Mouse (Mus musculus) gastrocnemius, adult 8-10 months (tissue): Measurements from ENCODE around the gene Uhrf1bp1. TPM values are rescaled to one million over a fixed set of nuclear protein-coding genes. Genes with fewer than 3 reads are reported as not detected.

Experiments used
- DNase-seq, 2 experiments: peaks; one replicate each; pipeline ENCODE4 v3.0.0; 2022; ENCODE audit warnings: low spot score in 2 of 2
- total RNA-seq, 4 experiments: library from RNA; stranded (reverse); gene quantifications; 2 replicates each; pipeline ENCODE4 v1.2.4; 2022

Uhrf1bp1 gene
- total RNA-seq, 4 experiments from 2014 or later = 21.0 to 30.9 (median 28.8) TPM

DNA sequence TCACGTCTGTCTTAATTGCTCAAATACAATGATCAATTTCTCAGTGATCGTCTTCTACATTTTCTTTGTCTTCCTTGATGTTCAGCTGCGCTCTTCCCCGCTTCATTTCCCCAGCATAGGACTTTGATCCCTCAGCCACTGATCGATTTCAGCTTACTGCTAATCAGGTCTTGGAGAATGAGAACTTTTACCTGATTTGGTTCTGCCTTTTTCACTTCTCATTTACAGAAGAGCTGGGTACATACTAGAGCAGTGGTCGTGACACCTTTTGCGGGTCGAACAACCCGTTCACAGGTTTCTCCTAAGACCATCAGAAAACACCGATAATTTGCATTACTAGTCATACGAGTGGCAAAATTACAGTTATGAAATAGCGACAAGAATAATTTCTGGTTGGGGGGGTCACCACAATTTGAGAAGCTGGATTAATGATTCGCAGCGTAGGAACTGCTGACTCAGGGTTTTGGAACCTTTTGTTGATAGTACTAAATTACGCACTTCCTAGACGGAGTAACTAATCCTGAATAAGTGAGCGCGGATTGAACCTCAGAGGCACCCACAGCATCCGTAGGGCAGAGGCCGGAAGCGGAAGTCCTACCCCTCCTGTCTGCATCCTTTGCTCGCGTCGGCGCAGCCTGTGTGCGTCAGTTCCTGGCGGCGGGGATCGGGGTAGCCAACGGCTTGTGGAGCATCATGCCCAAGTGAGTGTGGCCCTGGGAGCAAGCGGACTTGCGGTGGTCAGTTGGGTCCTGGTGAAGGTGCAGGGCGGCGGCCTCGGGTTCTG lies 16.6 kb upstream of the Uhrf1bp1 start:
- DNase-seq = peak; percentile 89 to 91

DNA sequence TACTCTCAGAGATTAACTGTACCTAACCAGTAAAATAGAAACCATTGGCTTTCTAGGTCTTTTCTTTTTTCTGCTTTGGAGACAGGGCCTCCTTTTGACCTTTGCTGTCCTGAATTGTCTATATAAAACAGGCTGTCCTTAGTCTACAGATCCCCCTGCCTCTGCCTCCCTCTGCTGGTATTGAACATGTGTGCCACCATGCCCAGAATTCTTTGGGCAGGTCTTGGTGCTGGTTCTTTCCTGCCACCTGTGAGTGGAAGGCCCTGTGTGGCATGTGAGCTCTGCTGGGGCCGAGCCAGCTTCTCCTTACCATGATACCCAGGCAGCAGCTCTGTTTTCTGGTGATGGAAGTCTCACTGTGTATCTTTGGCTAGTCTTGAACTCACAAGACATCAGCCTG lies 7.9 kb upstream of the Uhrf1bp1 start:
- DNase-seq = no peak

DNA sequence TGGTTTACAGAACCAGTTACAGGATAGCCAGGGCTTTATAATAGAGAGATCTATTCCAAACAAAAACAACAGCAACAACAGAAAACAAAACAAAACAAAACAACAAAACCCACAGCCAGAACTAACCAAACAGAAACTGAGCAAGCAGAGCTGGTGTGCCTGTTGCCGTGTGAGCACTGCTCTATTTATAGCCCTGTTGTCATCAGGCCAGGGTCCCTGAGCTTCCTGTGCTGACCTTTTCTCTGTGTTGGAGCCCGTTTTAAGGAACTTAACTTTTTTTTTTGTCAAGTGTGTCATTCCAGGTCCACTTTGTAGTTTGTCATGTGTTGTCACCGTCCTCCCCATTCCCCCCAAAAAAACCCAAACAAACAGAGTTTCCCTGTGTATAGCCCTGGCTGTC lies 5.2 kb upstream of the Uhrf1bp1 start:
- DNase-seq = no peak

DNA sequence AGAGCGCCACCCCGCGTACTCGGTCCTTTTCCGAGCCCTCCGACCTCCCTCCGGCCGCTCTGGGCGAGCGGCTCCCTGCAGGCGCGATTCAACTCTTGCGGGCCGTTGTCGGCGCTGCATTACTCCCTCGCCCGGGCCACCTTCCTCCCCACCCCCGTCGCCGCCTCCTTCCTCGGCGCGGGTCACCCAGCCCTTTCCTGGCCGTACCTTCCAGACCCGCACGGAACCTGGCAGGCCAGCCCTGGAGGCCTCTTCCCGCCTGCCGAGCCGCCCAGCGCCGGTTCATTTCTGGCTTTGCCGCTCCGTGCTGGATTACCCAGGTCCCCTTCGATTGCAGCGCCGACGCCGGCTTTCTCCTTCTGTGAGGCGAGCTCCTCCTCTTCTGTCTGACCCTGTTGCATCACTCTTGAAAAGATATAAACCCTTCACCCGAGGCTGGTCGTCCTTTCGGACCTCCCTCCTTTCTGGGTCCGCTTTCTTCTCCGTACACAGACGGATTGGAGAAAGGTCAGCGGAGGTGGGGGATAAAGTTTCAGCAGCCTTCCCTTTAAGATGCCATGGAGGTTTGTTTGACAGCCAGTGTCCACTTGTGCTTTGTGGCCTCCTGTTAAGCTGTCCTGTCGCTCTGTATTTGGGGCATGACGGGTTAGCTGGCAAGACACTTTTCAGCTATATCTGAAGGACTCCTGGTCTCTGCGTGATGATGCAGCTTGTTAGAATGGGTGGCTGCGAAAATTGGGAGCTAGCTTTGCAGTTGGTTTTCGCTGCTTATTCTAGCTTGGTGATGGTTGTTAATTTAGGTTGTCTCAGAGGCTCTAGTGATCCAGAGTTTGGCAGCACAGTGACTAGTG lies 782 bp downstream of the Uhrf1bp1 start:
- peak; percentile 26 to 37 for DNase-seq

DNA sequence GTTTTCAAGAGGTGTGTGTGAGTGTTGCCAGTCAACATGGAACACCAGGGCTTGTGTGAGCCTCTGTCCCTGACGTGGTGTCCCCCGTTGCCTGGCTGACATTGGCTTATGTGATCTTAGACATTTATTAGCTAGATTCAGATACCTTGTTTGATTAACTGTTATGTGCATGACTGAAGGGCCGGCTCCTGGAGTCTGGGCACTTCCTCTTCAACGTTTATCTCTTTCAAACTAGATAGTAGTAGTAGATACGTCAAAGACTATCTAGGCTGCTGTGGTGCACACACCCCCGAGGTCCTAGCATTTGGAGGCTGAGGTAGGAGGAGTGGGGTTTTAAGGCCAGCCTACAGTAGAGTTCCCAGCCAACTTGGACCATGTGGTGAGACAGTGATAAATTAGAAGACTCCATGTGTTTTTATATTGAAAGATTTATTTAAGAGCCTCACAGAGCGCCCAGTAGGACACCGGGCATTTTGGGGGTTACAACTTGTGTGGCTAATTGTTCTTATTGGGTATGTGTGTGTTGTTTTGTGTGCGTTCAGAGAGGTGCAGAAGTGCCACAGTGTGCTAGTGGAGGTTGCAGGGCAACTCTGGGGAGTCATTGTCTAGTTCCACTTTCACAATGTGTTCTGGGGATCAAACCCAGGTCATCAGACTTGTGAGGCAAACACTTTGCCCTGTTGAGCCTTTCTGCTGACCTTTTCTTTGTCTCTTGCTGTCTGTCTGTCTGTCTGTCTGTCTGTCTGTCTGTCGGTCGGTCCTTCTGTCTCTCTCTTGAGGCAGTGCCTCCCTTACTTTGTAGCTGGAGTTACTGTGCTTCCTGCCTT lies 1.6 kb downstream of the Uhrf1bp1 start:
- no peak for DNase-seq

DNA sequence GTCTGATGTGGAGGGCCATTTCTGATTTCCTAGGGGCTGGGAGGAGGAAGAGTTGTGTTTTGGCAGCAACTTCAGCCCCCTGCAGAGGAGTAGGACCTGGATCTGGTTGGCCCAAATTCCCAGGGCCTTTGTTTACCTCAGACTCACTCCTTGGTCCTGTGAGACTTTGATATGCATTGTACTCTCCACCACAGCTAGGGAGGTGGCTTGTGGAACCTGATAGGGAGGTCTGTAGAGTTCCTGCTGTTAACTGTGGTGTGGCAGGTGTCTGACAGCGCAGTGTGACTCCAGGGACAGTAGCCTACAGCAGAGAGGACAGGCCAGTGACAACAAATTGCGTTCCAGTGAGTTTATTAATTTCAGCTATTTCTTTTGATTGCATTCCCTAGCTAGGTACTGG lies 2.9 kb downstream of the Uhrf1bp1 start:
- DNase-seq = no peak

DNA sequence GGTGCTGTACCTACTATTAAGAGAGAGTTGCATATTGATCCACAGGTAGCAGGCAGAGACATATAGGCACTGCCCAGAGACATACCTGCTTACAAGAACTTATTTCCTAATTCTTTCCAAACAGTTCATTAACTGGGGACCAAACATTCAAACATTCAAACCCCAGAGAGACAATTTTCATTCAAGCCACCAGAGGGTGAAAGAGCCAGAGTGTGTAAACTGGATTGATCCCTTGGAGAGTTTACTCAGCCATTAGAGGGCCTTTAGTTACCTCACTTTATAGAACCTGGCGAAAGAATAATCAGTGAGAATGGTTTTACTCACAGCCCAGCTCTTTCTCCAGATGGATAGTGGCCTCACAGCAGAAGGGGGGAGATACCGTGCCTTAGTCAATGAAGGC lies 9.2 kb downstream of the Uhrf1bp1 start:
- no peak for DNase-seq

DNA sequence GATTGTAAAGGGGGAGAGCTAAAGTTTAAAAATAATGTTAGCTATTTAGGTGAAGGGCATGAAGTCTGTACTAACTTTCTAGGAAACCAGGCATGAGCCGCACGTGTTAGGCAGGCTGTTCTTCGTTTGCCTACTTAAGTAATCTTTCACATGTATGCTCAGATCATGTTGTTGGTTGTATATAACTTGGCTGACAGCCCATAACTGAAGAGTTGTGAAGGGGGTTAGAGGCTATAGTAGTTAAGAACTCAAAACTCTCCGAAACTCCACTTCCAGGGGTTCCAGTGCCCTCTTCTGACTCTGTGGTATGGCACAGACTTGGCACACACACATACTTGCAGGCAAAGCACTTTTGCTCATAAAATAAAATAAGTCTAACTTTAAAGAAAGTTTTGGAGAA lies 10.5 kb downstream of the Uhrf1bp1 start:
- DNase-seq = no peak

DNA sequence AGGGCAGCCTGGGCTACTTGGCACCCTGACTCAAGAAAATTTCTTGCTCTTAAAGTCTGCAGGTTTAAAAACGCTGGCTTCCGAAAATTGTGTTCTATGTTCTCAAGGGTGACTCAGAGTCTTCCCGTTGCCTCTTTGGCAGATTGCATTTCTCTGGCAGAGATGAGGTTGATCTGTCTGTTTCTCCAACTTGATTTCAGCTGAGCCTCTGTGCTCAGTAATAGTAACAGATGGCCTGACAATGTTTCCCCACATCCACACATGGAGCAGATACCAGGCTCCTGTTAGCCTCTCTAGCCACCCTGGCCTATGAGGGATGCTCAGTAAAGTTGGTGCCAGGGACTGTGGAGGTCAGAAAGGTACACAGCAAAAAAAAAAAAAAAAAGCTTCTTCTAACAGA lies 15.6 kb downstream of the Uhrf1bp1 start:
- no peak for DNase-seq

DNA sequence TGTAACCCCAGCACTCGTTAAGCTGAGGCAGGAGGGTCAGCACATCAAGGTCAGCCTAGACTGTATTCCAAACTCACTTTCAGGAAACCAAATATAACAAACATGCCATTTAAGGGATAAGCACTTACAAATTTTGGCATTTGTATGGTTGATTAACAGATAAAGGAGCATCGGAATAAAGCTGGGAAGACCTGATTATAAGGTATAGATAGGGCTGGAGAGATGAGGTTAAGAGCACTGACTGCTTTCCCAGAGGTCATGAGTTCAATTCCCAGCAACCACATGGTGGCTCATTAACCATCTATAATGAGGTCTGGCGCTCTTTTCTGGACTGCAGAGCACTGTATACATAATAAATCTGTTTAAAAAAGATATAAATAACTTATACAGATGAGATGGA lies 17.3 kb downstream of the Uhrf1bp1 start:
- no peak for DNase-seq

DNA sequence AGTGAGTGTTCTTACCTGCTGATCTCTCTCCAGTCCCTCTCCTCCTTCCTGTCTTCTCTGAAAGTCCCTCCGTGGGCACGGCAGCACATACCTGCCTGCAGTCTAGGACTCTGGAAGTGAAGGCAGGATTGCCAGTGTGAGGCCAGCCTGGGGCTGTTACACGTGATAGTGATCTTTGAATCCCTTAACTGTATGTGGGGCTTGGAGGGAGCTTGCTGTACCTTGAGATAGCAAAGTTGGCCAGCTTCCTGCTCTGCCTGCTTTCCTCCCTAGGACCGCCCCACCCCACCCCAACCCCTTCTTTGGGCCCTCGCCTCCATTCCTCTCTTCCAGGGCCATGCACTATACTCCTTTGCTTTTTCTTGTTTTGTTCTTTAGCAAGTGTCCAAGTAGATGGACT lies 18.3 kb downstream of the Uhrf1bp1 start:
- no peak for DNase-seq

DNA sequence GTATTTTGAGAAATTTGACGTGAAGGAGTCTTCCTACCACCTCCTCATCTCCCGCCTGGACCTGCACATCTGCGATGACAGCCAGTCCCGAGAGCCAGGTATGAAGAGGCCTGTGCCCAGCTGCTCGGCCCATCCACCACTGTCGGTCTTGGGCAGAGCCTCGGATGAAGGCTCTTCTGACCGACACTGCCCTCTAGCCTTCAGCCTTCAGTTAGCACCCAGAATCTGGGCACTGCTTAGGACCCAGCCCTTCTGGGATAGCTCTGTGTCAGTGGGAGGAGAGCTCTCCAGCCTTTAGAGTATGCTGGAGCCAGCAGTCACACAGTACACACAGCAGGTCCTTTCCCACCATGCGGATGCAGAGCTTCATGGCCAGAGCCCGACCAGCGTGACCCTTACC lies 25.3 kb downstream of the Uhrf1bp1 start:
- DNase-seq = no peak

DNA sequence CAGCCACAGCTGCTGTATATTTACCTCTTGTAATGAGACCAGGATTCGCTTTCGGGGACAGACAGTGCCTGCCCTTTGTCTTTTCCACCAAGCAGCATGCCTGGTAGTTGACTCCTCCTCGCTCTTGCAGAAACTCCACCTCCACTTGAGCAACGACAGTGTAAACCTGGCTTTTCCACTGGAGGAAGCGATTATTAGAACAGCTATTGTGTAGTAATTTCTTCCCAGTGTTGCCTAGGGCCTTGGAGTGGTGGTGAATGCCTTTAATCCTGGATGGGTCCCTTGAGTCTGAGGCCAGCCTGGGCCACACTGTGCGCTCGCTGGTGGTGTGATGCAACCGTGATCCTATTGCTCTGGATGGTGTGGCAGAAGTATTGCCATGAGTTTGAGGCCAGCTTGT lies 26.9 kb downstream of the Uhrf1bp1 start:
- DNase-seq = no peak

DNA sequence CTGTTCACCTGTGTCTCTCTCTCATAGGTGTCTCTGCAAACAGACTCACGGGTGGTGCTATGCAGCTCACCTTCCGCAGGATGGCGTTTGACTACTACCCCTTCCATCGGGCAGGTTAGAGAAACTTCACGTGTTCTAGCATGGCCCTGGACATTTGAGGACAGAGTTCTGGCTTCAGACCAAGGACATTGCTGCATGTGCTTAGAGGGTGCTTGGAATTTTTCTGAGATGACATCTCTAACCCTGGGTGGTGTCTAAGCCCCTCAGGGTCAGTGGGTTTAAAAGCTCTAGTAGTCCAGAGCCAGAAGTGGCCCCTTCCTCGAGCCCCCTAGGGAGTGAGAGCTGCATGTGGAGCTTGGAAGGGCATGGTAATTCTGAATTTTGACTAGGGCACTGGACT lies 27.8 kb downstream of the Uhrf1bp1 start:
- DNase-seq = no peak

DNA sequence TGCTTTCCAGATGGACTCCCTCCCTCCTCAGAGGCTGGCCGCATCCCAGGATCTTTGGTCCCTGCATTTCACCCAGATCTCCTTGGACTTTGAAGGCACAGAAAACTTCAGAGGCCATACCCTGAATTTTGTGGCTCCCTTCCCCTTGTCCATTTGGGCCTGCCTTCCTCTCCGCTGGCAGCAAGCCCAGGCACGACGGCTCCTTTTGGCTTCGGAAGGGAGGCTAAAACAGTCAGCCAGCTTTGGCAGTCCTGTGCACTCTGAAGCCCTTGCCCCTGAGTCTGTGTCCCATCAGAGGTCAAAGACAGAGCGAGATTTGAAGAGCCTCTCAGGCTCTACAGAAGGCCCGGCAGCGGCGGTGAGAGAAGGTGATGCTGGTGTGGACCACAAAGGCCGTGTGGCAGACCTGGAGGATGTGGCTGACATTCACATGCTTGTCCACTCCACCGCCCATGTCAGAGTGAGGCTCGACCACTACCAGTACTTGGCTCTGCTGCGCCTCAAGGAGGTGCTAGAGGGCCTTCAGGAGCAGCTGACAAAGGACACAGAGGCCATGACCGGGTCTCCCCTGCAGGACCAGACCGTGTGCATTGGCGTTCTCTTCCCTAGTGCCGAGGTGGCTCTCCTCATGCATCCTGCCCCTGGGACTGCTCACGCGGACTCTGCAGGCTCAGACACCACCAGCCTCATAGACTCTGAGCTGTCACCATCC lies 30.4 kb downstream of the Uhrf1bp1 start:
- DNase-seq = no peak

DNA sequence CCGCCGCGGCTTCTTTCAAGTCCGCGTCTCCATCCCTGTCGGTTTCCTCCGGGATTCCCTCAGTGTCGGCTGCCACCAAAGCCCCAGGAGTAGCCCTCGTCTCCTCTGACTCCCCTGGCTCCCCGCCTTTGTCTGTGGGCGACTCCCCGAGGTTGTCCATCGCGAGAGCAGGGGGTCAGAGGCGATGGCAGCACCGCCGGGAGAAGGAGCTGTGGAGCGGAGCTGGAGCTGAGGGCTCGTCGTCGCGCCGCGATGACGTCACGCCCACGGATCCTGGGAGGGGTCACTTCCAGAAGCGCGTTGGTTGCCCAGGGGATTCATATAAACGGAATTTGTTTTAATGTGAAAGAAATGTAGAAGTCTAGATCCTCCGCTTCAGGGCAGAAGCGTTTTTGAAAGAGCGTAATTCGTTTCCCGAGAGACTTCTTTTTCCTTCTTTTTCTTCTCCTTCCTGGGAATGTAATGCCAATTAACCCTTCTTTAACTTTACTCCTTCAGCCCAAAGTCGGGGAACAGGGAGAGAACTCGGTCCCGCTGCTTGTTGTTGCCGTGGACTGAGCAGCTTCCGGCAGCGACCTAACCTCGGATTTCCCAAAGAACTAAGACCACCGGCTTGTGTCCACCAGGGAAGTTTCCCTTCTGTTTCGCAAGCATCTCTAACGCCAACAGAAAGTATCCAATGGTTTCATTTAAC lies 51.4 kb downstream of the Uhrf1bp1 start:
- peak; percentile 88 for DNase-seq

DNA sequence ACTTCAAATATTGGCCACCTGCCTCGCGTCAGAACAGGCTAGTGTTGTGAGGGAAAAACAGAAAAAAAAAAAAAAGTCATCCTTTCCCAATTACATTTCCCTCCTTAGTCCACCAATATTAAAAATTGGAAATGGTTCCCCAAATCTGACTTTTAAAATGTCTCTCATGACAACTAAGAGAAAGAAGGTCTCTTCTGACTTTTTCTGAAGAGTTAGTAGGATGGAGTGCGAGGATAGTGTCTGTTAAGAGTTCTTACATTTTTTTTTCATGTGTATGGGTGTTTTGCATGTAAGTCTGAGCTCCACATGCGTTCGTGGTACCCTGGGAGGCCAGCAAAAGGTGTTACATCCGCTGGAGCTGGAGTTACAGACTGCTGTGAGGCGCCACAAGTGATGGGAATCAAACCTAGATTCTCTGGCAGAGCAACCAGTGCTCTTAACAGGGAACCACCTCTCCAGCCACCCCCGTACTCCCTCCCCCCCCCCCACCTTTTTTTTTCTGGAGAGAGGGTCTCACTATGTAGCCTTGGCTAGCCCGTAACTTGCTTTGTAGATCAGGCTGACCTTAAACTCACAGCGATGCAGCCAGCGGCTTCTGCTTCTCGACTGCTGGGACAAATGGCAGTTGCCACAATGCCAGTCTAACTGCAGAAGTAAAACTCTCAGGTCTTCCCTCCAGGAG lies 52.1 kb downstream of the Uhrf1bp1 start:
- DNase-seq = no peak

DNA sequence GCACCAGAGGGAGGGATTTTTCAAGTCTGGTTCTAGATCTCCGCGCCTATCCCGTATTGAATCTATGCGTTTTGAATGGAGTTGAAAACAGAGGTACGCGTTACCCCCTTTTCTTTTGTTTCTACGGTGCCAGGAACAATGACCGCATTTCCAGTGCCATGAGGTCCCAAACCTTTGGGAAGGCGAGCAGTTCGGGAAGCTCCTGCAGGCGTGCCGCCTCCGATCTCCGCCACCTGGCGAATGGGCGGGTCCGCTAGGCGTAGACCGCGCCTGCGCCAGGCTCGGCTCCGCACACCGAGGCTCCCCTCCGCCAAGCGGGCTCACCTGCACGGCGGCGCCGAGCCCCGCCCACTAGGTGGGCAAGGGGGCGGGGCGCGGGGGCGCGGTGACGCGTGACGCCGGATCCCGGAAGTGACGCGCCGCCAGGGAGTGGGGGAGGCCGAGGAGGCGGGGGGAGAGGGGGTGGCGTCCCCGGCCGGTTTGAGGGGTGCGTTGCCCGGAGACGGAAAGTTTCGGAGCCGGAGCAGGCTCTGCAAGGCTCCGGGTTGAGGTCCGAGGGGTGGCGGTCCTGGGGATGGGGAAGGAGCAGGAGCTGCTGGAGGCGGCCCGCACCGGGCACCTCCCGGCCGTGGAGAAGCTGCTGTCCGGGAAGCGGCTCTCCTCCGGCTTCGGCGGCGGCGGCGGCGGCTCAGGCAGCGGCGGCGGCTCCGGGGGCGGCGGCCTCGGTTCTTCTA lies 52.8 kb downstream of the Uhrf1bp1 start, which contains the start of gene Anks1:
Anks1 (plus strand) TSS at position 419 of the 734 bp plus-strand sequence.
- peak; percentile 55 to 67 for DNase-seq
